Mouse (Mus musculus) hindlimb bud, embryonic 11.5 days (tissue): ENCODE results near the gene Acsf3.

Experiments used
- DNase-seq: peaks from one replicate; pipeline ENCODE4 v3.0.0-alpha.2; 2012; ENCODE audit warnings: low read depth, low spot score; ENCODE audit errors: extremely low spot score

Gene Acsf3

DNA sequence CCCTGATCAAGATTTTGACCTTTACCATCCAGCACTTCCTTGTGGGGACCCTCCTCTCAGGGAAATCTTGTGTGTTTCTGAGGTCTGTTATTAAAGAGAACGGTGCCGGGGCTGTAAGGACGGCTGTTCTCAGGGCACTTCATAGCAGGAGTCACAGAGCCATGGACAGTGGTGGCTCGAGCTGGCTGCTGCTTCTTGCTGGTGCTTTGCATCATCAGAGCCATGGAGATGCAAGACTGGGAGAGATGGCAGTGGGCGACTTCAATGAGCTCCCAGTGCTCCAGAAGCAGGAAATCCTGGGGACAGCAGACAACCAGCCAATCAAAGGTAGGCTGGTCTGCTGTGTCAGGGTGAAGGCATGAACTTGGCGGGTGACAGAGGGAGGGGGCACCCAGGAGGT is 14.2 kb upstream of the Acsf3 start:
- no peak for DNase-seq

DNA sequence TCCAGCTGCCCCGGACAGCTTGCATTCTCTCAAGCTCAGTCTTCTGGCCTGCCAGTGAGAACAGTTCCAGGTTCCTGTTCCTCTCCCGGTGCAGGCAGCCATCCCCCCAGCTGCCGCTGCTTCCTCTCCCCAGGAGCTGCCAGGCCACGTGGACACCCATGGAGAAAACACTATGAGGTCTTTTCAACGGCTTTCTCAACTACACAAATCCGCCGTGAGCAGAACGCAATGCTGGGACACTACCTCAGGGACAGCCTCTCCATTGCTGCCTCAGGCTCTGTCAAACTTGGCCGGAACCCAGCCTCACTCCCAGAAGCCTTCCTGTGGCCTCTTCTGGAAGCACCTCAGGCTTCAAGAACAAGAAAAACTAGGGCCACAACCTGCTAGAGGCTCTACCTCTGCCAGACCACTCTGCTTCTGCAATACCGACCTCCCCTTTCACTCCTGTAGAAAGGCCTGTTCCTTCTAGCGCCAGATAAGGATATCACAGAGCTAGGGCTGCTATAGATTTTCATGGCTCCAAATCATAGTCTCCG is 12.5 kb upstream of the Acsf3 start:
- no peak for DNase-seq

DNA sequence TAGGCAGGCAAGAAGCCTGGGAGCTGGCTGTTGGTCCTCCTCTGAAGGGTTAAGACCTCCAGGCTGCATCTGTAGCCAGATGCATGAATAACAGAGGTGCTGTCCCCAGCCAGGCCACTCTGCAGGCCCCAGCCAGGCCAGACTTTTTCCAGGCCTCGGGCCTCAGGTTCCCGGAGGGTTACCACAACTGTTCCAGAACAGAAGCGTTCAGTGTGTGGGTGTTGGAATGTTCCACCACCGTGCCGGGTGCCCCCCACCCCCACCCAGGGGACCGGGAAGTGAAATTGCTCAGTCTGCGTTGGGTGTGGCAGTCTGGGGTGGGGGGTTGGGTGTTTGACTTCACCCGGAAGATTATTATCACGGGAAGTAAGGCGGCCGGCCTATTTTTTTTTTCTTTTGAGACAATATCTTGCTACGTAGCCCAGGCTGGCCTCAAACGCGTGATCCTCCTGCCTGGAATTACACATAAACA is 12.0 kb upstream of the Acsf3 start:
- DNase-seq: no peak

DNA sequence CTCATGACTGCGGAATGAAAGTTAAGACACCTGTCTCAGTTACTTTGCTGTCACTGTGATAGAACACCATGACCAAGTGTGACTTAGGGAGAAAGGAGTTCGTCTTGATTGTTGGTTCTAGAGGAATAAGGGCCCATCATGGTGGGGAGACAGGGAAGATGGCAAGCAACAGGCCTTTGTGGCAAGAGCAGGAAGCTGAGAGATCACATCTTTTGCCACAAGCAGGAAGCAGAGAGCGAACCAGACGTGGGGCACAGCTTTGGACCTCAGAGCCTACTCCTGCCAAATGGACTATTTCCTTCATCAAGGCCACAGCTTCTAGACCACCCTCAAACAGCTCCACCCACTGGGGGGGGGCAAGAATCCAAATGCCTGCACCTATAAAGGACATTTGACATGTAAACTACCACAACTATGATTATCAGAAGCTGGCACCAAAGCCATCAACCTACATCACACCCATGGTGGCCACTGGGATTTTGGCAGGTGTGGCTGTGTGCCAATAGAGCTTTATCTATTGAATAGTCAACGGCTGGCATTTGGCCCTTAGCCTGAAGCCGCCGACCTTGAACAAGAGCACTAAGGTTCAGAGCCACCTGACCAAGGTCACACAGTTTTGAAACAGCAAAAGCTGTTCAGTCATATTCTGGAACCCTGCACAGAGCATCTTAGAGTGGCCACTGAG is 10.4 kb upstream of the Acsf3 start:
- DNase-seq: no peak

DNA sequence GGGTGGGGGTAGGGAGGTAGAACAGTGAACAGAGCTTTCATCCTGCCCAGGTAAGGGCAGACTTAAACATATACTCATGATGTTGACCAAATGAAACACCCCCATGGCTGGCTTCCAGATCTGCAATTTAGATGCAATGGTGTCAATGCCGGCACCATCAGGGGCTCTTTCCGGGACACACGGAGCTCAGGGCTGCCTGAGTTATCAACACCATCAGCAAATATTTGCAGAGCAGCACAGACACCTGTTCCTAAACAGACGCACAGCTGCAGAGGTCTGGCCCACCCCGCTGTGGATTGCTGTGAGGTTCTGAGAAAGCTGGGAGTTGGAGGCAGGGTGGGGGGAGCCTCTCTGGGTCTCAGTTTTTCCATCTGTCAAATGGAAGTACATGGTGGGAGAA is 9.1 kb upstream of the Acsf3 start:
- DNase-seq: no peak

DNA sequence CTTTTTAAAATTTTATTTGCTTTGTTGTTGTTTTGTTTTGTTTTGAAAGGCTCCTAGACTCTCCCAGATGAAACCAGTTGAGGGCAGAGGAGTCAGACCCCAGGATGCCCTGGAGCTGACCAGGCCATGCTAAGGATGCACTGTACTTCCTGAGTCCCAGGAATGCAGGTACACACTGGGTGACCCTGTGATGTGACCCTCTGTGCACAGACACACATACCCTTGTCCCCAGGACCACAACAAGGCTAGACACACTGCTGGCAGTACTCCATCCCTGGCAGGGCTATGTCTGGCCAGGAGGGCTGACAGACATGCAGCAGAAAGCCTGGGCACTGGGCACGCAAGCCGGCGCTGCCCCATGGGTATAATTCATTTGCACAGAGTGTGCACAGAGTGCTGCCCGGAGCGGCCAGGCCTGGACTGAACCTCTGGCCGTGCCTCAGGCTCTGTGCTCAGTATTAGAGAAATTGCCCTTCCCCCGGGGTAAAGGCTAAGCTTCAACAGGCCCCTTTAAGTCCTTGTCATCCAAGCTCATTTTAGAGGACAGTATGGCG is 8.6 kb upstream of the Acsf3 start:
- no peak for DNase-seq

DNA sequence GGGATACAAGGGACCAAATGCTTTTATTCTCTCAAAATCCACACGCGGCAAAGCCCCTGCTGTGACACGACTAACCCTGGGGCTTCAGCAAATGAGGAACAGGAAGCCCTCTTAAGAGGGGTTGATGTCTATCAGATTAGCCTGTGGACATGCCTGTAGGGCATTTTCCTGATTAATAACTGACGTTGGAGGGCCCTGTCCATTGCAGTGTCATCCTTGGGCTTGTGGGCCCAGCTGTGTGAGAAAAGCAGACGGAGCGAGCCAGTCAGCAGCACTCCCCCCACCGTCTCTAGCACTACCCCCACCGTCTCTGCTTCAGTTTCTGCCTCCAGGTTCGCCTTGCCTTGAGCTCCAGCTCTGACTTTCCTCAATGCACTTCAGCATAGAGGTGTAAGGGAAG is 8.1 kb upstream of the Acsf3 start:
- no peak for DNase-seq

DNA sequence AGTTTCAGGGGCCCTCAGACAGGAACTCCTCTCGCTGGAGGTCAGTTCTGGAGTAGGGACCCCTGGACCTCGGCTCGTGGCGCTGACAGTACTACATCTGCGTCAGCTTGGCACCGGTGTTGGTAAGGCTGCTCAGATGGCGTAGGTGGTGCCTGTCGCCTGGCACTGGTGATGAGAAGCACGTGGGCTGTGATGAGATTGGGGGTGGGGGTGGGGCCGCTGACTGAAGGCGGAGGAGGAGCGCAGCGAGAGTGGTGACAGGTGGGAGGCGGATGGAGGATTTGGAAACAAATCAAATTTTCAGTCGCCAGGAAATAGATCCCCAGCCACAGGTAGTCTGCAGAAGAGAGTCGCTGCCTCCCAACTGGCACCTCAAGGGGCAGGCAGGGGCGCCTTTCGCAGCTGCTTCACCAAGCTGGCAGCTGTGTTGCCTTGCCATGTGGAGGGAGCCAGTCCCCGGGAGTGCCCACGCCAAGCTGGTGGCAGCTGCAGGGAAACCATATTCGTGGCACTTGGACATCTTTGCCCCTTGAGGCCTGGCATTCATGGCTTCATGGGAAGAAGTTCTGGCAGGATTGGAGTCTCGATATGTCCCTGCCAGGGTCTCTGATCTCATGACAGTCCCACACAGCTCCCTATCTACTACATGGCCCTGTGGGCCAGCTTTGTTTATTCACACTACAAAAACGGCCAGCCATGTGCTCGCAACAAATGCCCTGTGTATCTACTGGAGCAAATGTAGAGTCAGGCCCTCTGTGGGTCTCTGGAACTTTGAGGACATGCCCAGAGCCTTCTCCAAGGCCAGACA is 5.8 kb upstream of the Acsf3 start:
- no peak for DNase-seq

DNA sequence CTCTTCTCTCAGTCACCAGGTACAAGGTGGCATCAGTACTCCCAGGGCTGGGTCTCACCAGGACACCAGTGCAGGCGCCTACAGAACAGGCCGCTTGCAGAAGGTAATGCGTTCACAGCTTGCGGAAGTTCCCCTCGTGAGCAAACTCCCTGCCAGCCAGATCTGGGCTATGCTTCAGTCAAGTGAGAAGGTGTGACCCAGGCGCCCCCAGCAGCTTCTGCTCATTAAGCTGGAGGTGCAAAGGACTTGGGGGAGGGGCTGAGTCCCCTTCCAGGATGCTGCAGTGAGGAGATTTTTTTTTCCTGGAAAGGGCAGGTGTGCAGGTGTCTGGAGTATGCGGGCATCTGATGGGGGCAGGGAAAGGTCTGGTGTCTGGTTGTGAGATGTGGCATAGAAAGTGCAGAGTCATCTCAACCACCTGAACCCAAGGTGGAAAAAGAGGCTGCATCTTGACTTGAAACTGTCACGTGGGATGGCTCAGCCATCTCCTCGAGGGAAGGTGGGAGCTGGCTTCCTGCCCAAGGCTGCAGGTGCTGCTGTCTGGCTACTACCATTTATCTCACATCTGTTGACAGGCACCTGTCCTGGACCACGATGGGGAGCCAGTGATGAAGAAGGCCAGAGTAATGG is 2.7 kb upstream of the Acsf3 start:
- no peak for DNase-seq

DNA sequence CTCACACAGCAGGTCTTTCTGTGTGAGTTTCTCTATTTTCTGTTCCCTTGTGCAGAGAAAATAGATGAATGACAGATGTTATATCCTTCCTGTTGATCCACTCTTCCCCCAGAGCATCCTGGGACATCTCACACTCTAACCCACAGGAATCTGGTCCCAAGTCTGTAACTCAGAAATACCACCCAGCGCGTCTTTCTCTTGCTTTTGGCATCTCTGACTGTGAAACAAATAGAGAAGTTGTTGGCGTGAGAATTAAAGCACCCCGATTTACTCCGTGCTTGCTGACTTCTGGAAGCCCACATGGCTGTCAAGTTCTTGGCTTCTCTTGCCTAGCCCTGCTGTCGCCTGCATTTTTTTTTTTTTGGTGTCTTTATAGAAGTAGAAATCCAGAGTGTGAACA is 2.4 kb downstream of the Acsf3 start:
- no peak for DNase-seq

DNA sequence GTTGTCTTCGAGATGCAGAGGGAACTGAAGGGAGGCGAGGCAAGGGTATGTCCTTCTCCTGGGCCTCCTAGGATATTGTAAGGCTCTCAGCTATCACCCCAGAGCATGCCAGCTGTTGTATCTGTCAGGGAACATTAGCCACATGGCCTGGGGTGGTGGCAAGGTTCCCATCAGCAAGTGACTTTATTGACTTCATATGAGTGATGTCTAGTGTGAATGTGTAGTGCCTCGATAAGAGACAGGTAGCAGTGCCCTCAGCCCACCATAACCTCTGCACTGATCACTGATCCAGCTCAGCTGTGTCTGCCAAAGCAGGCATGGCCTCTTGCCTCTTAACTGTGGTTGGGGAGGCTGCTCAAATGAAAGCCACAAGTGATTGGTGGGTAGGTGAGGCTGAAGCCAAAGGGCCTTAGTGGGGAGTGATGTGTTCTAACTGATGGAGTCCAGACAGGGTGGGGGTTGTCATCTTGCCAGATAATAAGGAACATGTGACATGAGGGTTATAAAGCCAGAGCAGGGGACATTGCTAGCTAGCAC is 3.5 kb downstream of the Acsf3 start:
- DNase-seq: no peak

DNA sequence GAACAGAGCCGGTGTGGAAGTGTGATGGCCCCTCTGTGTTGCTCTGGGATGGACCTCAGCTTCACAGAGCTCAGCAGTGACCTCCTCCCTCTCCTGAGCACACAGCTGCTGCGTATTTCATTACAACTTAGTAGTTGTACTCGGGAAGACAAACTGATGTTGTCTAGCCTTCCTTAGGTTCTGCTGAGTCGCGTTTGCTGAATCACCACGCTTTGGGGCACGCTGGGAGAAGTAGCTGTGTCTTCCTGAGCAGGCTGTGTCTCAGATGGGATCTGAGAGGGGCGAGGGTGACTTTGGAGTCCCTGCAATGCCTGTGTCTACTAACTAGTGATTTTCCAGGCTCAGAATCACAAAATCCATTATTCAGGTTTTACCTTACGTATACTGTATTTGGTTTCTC is 4.0 kb downstream of the Acsf3 start:
- no peak for DNase-seq

DNA sequence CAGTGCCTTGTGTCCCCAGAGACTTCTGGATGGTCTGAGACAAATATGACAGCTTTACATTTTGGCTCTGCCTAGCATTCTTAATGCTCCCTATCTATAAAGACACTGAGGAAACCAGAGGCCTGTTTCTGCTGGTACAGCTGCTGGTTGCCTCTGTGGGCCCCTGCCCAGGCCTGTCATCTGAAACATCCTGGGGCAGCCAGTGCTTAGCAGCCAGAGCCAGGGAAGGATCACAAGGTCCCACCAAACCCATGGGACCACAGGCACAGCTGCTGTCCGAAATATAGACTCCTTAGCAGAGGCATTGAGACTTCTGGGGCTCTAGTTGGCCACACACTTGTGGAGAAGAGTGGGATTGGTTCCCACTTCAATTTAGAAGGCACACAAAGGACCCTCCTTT is 9.5 kb downstream of the Acsf3 start:
- no peak for DNase-seq

DNA sequence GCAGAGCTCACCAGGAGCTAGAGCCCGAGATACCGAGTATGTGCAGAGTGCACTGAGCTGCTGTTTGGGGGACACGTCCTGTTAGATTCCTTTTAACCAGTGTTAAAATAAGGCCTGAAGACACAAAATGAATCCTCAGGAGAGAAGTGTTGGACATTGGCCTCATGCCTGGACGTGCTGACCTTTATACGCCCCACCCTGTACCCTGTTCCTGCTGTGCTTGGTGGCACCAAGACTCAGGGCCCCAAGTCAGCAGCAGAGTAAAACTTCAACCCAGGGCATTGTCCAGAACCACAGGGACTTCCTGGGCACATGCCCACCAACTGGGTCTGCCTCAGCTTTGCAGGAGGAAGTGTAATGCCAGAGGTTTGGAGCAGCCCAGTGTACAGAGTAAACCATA is 14.5 kb downstream of the Acsf3 start:
- no peak for DNase-seq

DNA sequence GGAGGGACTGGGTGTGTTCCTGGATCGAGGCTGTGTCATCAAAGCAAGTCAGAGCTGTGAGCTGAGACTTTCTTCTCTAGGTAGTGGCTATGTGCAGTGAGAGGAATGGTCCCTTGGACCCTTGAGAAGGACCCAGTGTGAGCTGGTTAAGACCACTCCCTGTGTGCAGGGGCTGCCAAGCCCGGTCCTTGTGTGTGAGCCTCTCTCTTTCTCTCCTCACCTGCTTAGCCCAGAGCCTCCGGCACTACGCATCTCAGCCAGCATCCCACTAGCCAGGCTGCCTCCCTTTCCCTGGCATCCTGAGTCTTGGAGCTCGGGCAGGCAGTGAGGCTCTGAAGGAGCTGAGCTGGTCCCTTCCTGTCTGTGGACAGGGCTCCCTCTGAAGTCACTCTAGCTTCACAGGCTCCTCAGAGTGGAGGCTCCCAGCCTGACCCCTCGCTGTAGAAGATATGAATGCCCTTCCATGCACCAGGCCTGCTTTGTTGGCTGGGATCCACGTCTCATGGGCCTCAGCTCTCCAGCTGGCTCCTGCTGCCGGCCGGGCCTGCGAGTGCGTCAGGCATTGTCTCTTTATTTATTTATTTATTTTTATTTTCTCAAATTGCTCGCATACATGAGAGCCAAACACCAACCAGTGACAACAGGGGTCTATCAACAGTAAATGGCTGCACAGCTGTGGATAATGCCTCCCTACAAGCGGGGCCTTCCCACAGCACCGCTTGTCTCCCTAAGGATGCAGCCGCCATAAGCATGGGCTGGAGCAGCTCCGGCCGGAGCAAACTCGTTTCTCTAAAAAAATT is 18.3 kb downstream of the Acsf3 start:
- DNase-seq: no peak

DNA sequence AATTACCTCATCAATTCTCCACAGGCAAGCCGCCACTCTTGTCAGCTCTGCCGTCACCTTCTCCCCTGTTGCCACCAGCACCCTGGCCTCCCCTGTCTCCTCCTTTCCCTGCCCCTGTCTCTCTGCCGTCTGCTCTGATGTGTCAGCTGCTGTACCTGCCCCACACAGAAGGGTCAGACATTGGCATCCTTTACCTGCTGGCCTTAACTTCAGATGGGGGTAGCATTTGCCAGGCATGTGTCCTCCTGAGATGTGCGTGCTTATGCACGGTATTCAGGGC is 18.8 kb downstream of the Acsf3 start:
- DNase-seq: no peak

DNA sequence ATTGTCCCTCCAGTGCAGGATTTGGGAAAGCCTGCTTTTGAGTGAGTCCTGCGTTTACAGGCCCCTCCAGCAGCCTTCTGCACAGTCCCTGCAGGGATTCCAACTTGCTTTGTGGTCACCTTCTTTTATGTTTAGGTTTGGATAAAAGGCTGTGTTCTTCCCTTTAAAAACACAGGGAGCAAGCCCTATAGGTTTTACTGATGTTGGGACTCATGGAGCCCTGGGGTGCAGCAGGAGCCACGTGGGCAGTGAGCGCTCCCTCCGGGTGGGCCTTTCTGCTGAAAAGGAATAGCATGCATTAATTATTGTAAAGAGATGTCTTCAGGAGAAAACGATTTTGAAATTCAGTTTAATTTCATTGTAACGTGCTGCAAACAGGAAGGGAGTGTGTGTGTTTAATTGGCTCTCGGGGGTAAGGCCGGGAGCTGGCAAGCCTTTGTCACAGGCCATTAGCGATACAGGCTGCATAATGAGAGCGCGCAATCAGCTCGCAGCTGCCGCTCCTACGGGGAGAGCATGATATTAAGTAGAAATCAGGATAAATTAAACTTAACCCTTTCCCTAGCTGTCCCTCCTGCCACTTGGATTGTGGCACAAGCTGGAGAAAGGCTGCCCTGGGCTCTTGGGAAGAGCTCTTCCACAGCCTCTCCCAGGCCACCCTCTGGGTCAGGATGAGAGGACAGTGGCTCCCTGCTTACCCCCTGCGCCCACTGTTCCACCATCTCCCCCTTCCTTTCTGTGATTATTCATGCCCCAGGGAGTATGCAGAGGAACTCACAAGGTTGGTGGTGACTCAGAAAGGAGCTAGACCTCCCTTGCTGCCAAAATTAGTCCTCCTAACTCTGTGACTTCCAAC is 28.8 kb downstream of the Acsf3 start:
- no peak for DNase-seq

DNA sequence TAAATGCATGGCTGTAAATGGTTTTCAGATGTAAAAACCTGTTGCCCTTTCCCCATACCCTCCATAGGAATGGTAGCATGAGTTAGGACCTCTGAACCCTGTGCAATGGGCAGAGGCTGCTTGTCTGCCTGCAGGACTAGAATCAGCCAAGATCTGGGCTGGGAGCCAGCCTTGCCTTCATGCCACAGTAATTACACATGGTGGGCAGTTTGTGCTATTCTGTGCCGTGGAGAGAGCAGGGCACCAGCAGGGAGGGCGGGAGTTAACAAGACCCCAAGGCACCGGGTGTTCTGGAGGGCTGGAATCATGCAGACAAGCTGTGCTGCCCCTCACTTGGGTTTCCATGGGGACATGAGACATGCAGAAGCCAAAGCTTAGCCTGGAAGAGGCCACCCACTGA is 30.1 kb downstream of the Acsf3 start:
- no peak for DNase-seq

DNA sequence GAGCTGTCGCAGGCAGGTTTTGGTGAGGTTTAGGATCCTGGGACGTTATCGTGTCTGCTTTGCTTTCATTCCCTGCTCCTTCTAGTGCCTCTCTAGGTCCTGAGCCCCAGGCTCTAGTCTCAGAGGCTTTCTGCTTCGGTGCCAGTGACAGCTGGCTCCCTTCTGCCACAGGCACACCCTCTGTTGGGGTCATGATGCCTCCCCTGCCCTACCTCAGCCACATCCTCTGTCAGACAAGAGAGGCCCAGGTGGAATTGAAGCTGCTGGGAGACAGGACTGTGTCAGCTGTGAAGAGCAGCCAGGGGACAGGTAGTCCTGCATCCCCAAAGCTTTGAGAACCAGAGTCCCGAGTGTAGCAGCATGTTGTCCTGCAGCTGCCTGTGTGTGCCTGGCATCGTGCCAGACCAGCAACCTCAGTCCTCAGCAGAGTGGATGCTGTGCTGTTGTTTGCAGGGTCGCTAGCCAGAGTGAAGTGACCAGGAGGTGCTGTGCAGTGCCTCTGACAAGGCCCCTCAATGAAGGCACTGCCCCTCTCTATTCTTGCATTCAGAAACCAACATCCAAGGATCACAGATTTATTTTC is 31.8 kb downstream of the Acsf3 start:
- no peak for DNase-seq
